Mouse (Mus musculus) CH12.LX (cell line): Measurements from ENCODE around the gene Ash1l. TPM values are rescaled to one million over a fixed set of nuclear protein-coding genes. Genes with fewer than 3 reads are reported as not detected.
A peak's percentile ranks its signal among the peaks of the same experiment; 100 is the strongest.

Experiments
- DNase-seq: peaks from one replicate; pipeline ENCODE4 v3.0.0-alpha.2; 2013; ENCODE audit errors: extremely low read depth
- H3K27ac ChIP-seq: 2 replicates; pipeline ENCODE4 v1.5.1; 2012; ENCODE audit warnings: low read depth, mild to moderate bottlenecking, control low read depth, moderate library complexity; ENCODE audit not compliant: insufficient read depth
- H3K27me3 ChIP-seq: replicated peaks from 2 replicates; pipeline ENCODE3; 2012; ENCODE audit warnings: inconsistent platforms
- H3K36me3 ChIP-seq, 2 experiments: replicated peaks in 1 of 2; 2 replicates each; pipeline versions ENCODE3 to v1.6.1; 2012; ENCODE audit warnings: inconsistent platforms in 1 of 2, low read length in 1 of 2, mild to moderate bottlenecking in 1 of 2, mixed read lengths in 1 of 2, moderate library complexity in 1 of 2; ENCODE audit not compliant: control insufficient read depth in 1 of 2, insufficient read depth in 1 of 2
- H3K4me1 ChIP-seq, 2 experiments: 2 replicates each; pipeline ENCODE4 v1.6.1; 2012; ENCODE audit warnings: inconsistent platforms in 1 of 2, moderate library complexity in 1 of 2; ENCODE audit not compliant: insufficient read depth in 2 of 2, control insufficient read depth in 1 of 2
- H3K4me2 ChIP-seq: 2 replicates; pipeline ENCODE4 v1.6.1; 2012; ENCODE audit warnings: low read depth, mild to moderate bottlenecking, control low read depth; ENCODE audit not compliant: poor library complexity, insufficient read depth, severe bottlenecking
- H3K4me3 ChIP-seq, 3 experiments: fragments of 150-350 bp in 1 of 3; sonication (generic) in 1 of 3; replicated peaks in 1 of 3; 2 replicates each; pipeline versions ENCODE3 to v1.5.1; 2011 to 2012; ENCODE audit warnings: low read depth in 2 of 3, low read length in 2 of 3, mild to moderate bottlenecking in 2 of 3, moderate library complexity in 2 of 3, control low read depth in 1 of 3, improper control_type of control experiment in 1 of 3, inconsistent platforms in 1 of 3, mixed read lengths in 1 of 3; ENCODE audit not compliant: poor library complexity in 1 of 3
- H3K79me2 ChIP-seq: replicated peaks from 2 replicates; pipeline ENCODE4 v1.6.1; 2012; ENCODE audit warnings: mild to moderate bottlenecking, moderate library complexity; ENCODE audit not compliant: control insufficient read depth, poor library complexity, insufficient read depth, severe bottlenecking; ENCODE audit errors: extremely low read depth
- H3K9ac ChIP-seq: 2 replicates; pipeline ENCODE4 v1.6.1; 2012; ENCODE audit warnings: low read depth, mild to moderate bottlenecking, control low read depth, moderate library complexity; ENCODE audit not compliant: insufficient read depth
- H3K9me3 ChIP-seq: replicated peaks from 2 replicates; pipeline ENCODE3; 2012; ENCODE audit warnings: low read length, inconsistent platforms, mixed read lengths
- CHD2 ChIP-seq: IDR thresholded peaks from 2 replicates; pipeline ENCODE4 v1.6.1; 2011; ENCODE audit warnings: low read length, improper control_type of control experiment
- CTCF ChIP-seq, 2 experiments: IDR thresholded peaks in 1 of 2; conservative IDR thresholded peaks in 1 of 2; 2 replicates each; pipeline ENCODE4 v1.5.1; 2011 to 2012; ENCODE audit warnings: low read depth in 2 of 2, low read length in 2 of 2, improper control_type of control experiment in 1 of 2, inconsistent platforms in 1 of 2, mild to moderate bottlenecking in 1 of 2, moderate library complexity in 1 of 2
- E2F4 ChIP-seq: IDR thresholded peaks from 2 replicates; pipeline ENCODE4 v1.6.1; 2011; ENCODE audit warnings: low read depth, low read length, improper control_type of control experiment; ENCODE audit not compliant: insufficient replicate concordance
- ELF1 ChIP-seq: IDR thresholded peaks from 2 replicates; pipeline ENCODE4 v1.6.1; 2014; ENCODE audit warnings: low read depth, mild to moderate bottlenecking, inconsistent platforms, low read length, improper control_type of control experiment
- EP300 ChIP-seq: IDR thresholded peaks from 2 replicates; pipeline ENCODE4 v1.6.1; 2011; ENCODE audit warnings: low read length, improper control_type of control experiment
- GABPA ChIP-seq: IDR thresholded peaks from 2 replicates; pipeline ENCODE4 v1.6.1; 2012; ENCODE audit warnings: low read depth, low read length, improper control_type of control experiment, inconsistent platforms; ENCODE audit not compliant: insufficient replicate concordance
- HCFC1 ChIP-seq: IDR thresholded peaks from 2 replicates; pipeline ENCODE4 v1.6.1; 2012; ENCODE audit warnings: low read depth, mild to moderate bottlenecking, inconsistent platforms, low read length, improper control_type of control experiment
- JUN ChIP-seq: IDR thresholded peaks from 2 replicates; pipeline ENCODE4 v1.6.1; 2011; ENCODE audit warnings: low read depth, mild to moderate bottlenecking, low read length, improper control_type of control experiment, moderate library complexity; ENCODE audit not compliant: insufficient read depth
- JUND ChIP-seq: conservative IDR thresholded peaks from 2 replicates; pipeline ENCODE4 v1.6.1; 2011; ENCODE audit warnings: low read depth, low read length, improper control_type of control experiment
- MAFK ChIP-seq: IDR thresholded peaks from 2 replicates; pipeline ENCODE4 v1.6.1; 2011; ENCODE audit warnings: low read length, improper control_type of control experiment; ENCODE audit not compliant: insufficient replicate concordance
- MEF2A ChIP-seq: IDR thresholded peaks from 2 replicates; pipeline ENCODE4 v1.6.1; 2014; ENCODE audit warnings: low read depth, mild to moderate bottlenecking, inconsistent platforms, low read length, improper control_type of control experiment, borderline replicate concordance
- MXI1 ChIP-seq: IDR thresholded peaks from 2 replicates; pipeline ENCODE4 v1.6.1; 2011; ENCODE audit warnings: mild to moderate bottlenecking, low read depth, low read length, improper control_type of control experiment
- MYC ChIP-seq: IDR thresholded peaks from 2 replicates; pipeline ENCODE4 v1.6.1; 2011; ENCODE audit warnings: low read depth, mild to moderate bottlenecking, improper control_type of control experiment, low read length
- NRF1 ChIP-seq: IDR thresholded peaks from 2 replicates; pipeline ENCODE4 v1.6.1; 2014; ENCODE audit warnings: low read depth, mild to moderate bottlenecking, inconsistent platforms, low read length, improper control_type of control experiment, moderate library complexity
- PAX5 ChIP-seq: IDR thresholded peaks from 2 replicates; pipeline ENCODE4 v1.6.1; 2012; ENCODE audit warnings: low read length, inconsistent platforms, mixed read lengths
- POLR2A ChIP-seq: IDR thresholded peaks from 2 replicates; pipeline ENCODE4 v1.6.1; 2011; ENCODE audit warnings: low read depth, mild to moderate bottlenecking, improper control_type of control experiment, low read length
- POLR2AphosphoS2 ChIP-seq: IDR thresholded peaks from 2 replicates; pipeline ENCODE4 v1.6.1; 2011; ENCODE audit warnings: low read depth, low read length, improper control_type of control experiment
- RAD21 ChIP-seq: IDR thresholded peaks from 2 replicates; pipeline ENCODE4 v1.6.1; 2011; ENCODE audit warnings: low read depth, mild to moderate bottlenecking, low read length, improper control_type of control experiment, moderate library complexity
- RCOR1 ChIP-seq: conservative IDR thresholded peaks from 2 replicates; pipeline ENCODE4 v1.6.1; 2012; ENCODE audit warnings: low read depth, mild to moderate bottlenecking, inconsistent platforms, low read length, improper control_type of control experiment
- SIN3A ChIP-seq: IDR thresholded peaks from 2 replicates; pipeline ENCODE4 v1.6.1; 2012; ENCODE audit warnings: low read length, improper control_type of control experiment, inconsistent platforms
- SMC3 ChIP-seq: IDR thresholded peaks from 2 replicates; pipeline ENCODE4 v1.6.1; 2011; ENCODE audit warnings: low read depth, low read length, improper control_type of control experiment
- TCF12 ChIP-seq: IDR thresholded peaks from 2 replicates; pipeline ENCODE4 v1.6.1; 2014; ENCODE audit warnings: low read depth, mild to moderate bottlenecking, inconsistent platforms, low read length, improper control_type of control experiment
- UBTF ChIP-seq: IDR thresholded peaks from 2 replicates; pipeline ENCODE4 v1.6.1; 2012; ENCODE audit warnings: low read depth, mild to moderate bottlenecking, inconsistent platforms, low read length, improper control_type of control experiment, moderate library complexity
- USF1 ChIP-seq: IDR thresholded peaks from 2 replicates; pipeline ENCODE4 v1.6.1; 2014; ENCODE audit warnings: low read depth, mild to moderate bottlenecking, inconsistent platforms, low read length, improper control_type of control experiment
- USF2 ChIP-seq: conservative IDR thresholded peaks from 2 replicates; pipeline ENCODE4 v1.6.1; 2011; ENCODE audit warnings: low read depth, low read length, improper control_type of control experiment
- ZKSCAN1 ChIP-seq: IDR thresholded peaks from 2 replicates; pipeline ENCODE4 v1.6.1; 2012; ENCODE audit warnings: low read depth, inconsistent platforms, low read length, improper control_type of control experiment, borderline replicate concordance
- ZNF384 ChIP-seq: IDR thresholded peaks from 2 replicates; pipeline ENCODE4 v1.6.1; 2012; ENCODE audit warnings: low read depth, low read length, improper control_type of control experiment, inconsistent platforms
- dilution Hi-C: fragments of 300-500 bp; cut with MboI; formaldehyde crosslinking; loops from 2 replicates; pipeline ENCODE4 v1.14.3; 2020; ENCODE audit warnings: low sequenced_read_pairs; ENCODE audit not compliant: extremely low pct_unique_long_range_greater_than_20kb, extremely low pct_ligation_motif_present
- in situ Hi-C: fragments of 300-500 bp; cut with MboI; formaldehyde crosslinking; loops from 3 replicates; pipeline ENCODE4 v1.14.3; 2019; ENCODE audit warnings: low sequenced_read_pairs, low pct_ligation_motif_present, low pct_unique_long_range_greater_than_20kb, mixed read lengths
- polyA plus RNA-seq: library from polyadenylated mRNA; unstranded; fragments of >175 nt; gene quantifications from 2 replicates; pipeline ENCODE4 v1.2.1, GENCODE M21; 2012; ENCODE audit warnings: low read depth; ENCODE audit not compliant: insufficient read length
- total RNA-seq, 2 experiments: library from RNA; depleted of rRNA; stranded (reverse); fragments of 300-350 nt in 1 of 2; fragments of >200 nt in 1 of 2; gene quantifications; 2 replicates each; pipeline ENCODE4 v1.2.3; 2012 to 2014

Ash1l gene
- total and polyA plus RNA-seq, 3 experiments, result 2.9 to 9.7 (median 5.8) TPM

DNA sequence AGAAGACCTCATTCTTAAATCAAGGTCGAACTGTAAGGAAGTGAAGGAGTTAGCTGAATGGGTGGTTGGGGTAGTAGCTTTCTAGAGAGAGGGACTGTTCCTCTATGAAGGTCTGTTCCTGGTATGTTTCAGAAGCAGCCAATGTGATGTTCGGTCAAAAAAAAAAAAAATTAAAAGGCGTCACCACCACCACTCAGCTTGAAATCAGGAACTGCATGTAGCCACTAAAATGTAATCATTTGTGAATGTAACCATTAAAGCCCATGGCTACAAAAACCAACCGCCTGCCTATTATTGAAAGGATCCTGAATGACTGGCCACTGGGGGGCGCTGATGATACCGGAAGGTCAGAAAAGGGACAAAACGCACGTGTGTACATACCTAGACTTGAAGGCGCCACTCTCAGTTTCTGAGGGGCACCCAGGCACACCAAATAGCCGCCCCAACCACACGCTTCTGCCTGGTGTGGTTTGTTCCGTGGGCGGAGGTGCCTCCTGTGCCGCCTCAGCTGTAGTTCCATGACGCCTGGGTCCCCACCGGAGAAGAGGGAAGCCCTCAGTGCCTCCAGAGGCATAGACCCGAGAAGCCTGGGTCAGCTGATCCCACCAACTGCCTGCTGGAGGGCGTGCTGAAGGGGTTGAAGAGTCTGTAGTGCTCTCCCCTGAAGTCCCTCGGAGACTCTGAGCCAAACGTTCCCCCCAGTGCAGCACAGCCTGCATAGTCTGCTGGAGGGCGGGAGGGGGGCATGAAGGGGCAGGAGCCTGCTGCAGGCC is 137.1 kb downstream of the Ash1l start (continued):
- peak; percentile 95 for TF ChIP-seq SIN3A
- peak; percentile 45; the same call in 1 of the 2 replicates for TF ChIP-seq POLR2A
- TF ChIP-seq ELF1, result peak; percentile 81
- TF ChIP-seq HCFC1, result peak; percentile 56

- no peak for DNase-seq
- Histone ChIP-seq H3K36me3 (peaks cover 3 to 18% of the 10 kb centered on the region in 2 experiments), H3K4me3 (peak overlapping the region; percentile 61 to 69 (median 62)), H3K9me3 (no peaks in the 10 kb centered on the region), H3K27ac (no peak overlapping the region), H3K4me2 (peak overlapping the region; percentile 54), H3K27me3 (peaks cover 2% of the 10 kb centered on the region), H3K79me2 (no peaks in the 10 kb centered on the region), H3K4me1 (peaks cover 26 to 67% of the 10 kb centered on the region in 2 experiments), H3K9ac (peak overlapping the region; percentile 45; the same call in 1 of the 2 replicates)
- in situ Hi-C loops, result no loop called here
- TF ChIP-seq MXI1 (no peak), NRF1 (no peak), POLR2AphosphoS2 (no peak)
- dilution Hi-C loops, result no loop called here
Measured at GRCm38 (mm10) chr3:89088974-89089373, 138.6 kb downstream of the Ash1l start.

DNA sequence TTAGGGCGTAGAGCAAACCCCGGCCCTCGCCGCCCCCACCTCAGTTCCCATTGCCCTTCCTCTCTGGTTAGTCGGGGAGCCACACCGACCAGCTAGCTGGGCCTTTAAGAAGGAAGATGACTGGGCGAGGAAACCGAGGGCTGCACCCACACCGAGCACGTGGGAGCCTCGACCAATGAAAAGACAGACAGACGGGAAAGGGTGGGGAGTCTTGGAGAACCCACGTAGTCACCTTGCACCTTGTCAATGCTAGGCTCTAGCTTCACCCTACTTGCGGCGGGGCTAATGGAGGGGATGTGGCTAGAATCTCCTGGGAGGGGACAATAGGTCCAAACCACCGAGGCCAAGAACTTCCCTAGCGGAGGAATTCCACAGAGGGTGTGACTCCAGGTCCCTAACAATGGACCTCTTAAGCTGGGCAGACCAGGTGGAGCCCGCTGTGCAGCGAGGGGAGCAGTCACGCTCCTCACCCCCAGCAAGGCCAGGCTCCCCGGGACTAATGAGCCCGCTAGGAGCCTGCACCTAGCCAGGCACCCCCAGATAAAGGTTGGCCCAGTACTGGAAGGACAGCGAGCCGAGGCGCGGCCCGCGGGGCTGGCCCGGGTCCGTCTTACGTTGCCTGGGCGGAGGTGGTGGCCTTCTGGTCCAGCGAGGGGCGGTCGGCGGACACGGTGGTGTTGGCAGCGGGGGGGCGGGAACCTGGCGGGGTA is 139.6 kb downstream of the Ash1l start:
- peaks cover 2% of the 10 kb centered on the region for H3K27me3 ChIP-seq
- H3K79me2 ChIP-seq, result no peaks in the 10 kb centered on the region
- DNase-seq, result peak; percentile 89
- H3K27ac ChIP-seq, result 0 out of 2 replicates have a peak overlapping the region, but pooled peaks have one; percentile 10
- peaks cover 19 to 63% of the 10 kb centered on the region in 2 experiments for H3K4me1 ChIP-seq
- dilution Hi-C loops, result no loop called here
- H3K4me3 ChIP-seq, result peak overlapping the region; percentile 61 to 69 (median 62)
- in situ Hi-C loops, result loop anchor here (5.0 kb wide), 1 partner anchor 67 kb away; no protein-coding TSS in a partner anchor
- peaks cover 11 to 27% of the 10 kb centered on the region in 2 experiments for H3K36me3 ChIP-seq
- no peaks in the 10 kb centered on the region for H3K9me3 ChIP-seq
- peak overlapping the region; percentile 54 for H3K4me2 ChIP-seq
- H3K9ac ChIP-seq, result peak overlapping the region; percentile 57
- TF ChIP-seq SIN3A (peak; percentile 52; the same call in 1 of the 2 replicates), JUND (no peak), ZKSCAN1 (no peak), USF2 (peak; percentile 90), MYC (peak; percentile 64; the same call in 1 of the 2 replicates), USF1 (peak; percentile 92), UBTF (no peak), PAX5 (no peak), CTCF (conservative IDR thresholded peaks at IDR 0.05 in 1 of 2, IDR thresholded peaks at IDR 0.05 in 1 of 2; ENCODE audit: low read depth in 2 of 2, low read length in 2 of 2) (no peak), RCOR1 (no peak), EP300 (no peak), E2F4 (no peak), CHD2 (no peak), GABPA (no peak), SMC3 (no peak), ZNF384 (no peak), MEF2A (no peak), JUN (no peak), RAD21 (no peak), MAFK (no peak), TCF12 (peak; percentile 33; the same call in 1 of the 2 replicates), NRF1 (0 out of 2 replicates have a peak, but pooled peaks have one; percentile 3)
